Mouse (Mus musculus) kidney, adult 2 months (tissue): Measurements from ENCODE around the gene Gls2.

ENCODE experiments used
- CTCF ChIP-seq: fragments of 200-500 bp; conservative IDR thresholded peaks from 2 replicates; pipeline ENCODE4 v1.5.1; 2011; ENCODE audit warnings: low read depth, mild to moderate bottlenecking, control low read depth, low read length, moderate library complexity, mixed read lengths; ENCODE audit not compliant: insufficient read depth, insufficient read length
- POLR2A ChIP-seq: fragments of 200-500 bp; IDR thresholded peaks from one replicate; pipeline ENCODE4 v1.6.1; 2011; ENCODE audit warnings: low read depth, low read length, control low read depth

DNA sequence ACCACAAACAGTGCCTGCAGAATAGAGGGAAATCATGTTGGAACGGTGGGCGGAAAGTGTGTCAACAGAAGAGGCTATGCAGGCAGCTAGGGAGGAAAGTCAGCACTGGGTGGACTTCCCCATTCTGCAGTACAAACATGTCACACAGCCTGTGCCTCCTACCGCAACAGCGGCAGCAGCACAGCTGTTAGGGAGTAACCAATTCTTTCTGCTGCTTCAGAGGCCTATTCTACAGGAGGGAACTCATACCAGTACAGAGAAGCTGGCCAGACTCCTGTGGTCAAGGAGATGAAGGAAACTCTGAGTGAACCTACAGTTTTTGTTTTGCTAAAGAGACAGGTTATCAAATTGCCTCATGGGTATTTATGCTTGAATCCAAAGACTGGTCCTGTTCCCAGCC lies 64.7 kb downstream of the Gls2 start:
- no peak for TF ChIP-seq CTCF
- no peak for TF ChIP-seq POLR2A
